Mouse (Mus musculus) neural tube, embryonic 14.5 days (tissue): ENCODE measurements around the gene Gm12169. TPM values are rescaled to one million over a fixed set of nuclear protein-coding genes. Genes with fewer than 3 reads are reported as not detected.

Source experiments
- ATAC-seq: fragments of 200-750 bp; cut with Nextera tagmentation; 2 replicates; pipeline ENCODE4 v1.8.0; 2017; ENCODE audit warnings: low read depth, mild to moderate bottlenecking, moderate TSS enrichment, moderate library complexity
- H3K27ac ChIP-seq: fragments of 300-500 bp; sonication (generic); 2 replicates; pipeline ENCODE4 v1.5.1; 2014; ENCODE audit warnings: low read depth, mild to moderate bottlenecking, control low read depth, low read length, moderate library complexity, mixed read lengths
- H3K27me3 ChIP-seq: fragments of 300-500 bp; sonication (generic); 2 replicates; pipeline ENCODE4 v1.6.1; 2014; ENCODE audit warnings: low read length; ENCODE audit not compliant: control insufficient read depth, insufficient read depth
- H3K36me3 ChIP-seq: fragments of 300-500 bp; sonication (generic); 2 replicates; pipeline ENCODE4 v1.6.1; 2014; ENCODE audit warnings: low read length, mixed read lengths; ENCODE audit not compliant: control insufficient read depth, insufficient read depth
- H3K4me1 ChIP-seq: fragments of 300-500 bp; sonication (generic); 2 replicates; pipeline ENCODE4 v1.6.1; 2014; ENCODE audit warnings: low read length; ENCODE audit not compliant: control insufficient read depth, insufficient read depth
- H3K4me2 ChIP-seq: fragments of 300-500 bp; sonication (generic); 2 replicates; pipeline ENCODE4 v1.6.1; 2014; ENCODE audit warnings: mild to moderate bottlenecking, low read depth, low read length, control low read depth
- H3K4me3 ChIP-seq: fragments of 300-500 bp; sonication (generic); 2 replicates; pipeline ENCODE4 v1.5.1; 2014; ENCODE audit warnings: low read depth, low read length, control low read depth, mixed read lengths
- H3K9ac ChIP-seq: fragments of 300-500 bp; sonication (generic); replicated peaks from 2 replicates; pipeline ENCODE4 v1.6.1; 2014; ENCODE audit warnings: low read depth, mild to moderate bottlenecking, control low read depth, low read length, mixed read lengths
- H3K9me3 ChIP-seq: fragments of 300-500 bp; sonication (generic); 2 replicates; pipeline ENCODE4 v1.6.1; 2016; ENCODE audit warnings: low read length; ENCODE audit not compliant: control insufficient read depth
- WGBS: fragments of 180-500 bp; shearing (Covaris S2); extraction: QIAGEN DNeasy Blood & Tissue Kit; methylation state at CpG from one replicate; pipeline ENCODE4 v1.1.7; 2014; 5-methylcytosine and 5-hydroxymethylcytosine counted together
- polyA plus RNA-seq: library from polyadenylated mRNA; unstranded; fragments of >200 nt; fragmentation: Nextera tagmentation; extraction: Ambion mirVana; gene quantifications from 2 replicates; pipeline ENCODE4 v1.2.1, GENCODE M21; 2014

The Gm12169 gene
- polyA plus RNA-seq, 1 experiment from 2014 or later: not detected

DNA sequence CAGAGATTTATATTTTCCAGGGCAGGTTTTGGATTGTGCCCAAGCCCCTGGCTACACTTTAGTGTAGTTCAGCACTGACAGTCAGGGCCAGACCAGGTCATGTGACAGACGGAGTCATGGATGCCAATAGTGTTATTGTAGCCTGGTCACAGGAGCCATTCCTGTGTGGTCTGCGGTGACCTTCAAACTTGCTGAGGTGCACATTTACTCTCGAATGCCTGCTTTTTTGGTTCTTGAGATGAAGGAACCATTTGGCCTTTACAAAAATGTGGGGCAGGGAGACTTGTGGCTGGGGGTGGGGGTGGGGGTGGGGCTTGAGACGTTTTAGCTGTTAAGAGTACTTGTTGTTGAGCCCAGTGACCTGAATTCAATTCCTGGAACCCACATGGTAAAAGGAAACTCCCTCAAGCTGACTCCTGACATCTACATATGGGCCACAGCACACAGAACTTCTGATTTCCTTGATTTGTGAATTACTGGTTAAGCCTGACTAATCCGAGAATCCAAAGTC, 54.8 kb downstream of the Gm12169 start:
- Histone ChIP-seq H3K36me3 (no peaks in the 10 kb centered on the region), H3K27ac (no peak overlapping the region), H3K4me3 (no peak overlapping the region), H3K27me3 (no peaks in the 10 kb centered on the region), H3K4me2 (no peak overlapping the region), H3K4me1 (no peaks in the 10 kb centered on the region), H3K9ac (no peak overlapping the region), H3K9me3 (no peaks in the 10 kb centered on the region)
- 70% methylated on average over 5 of the region's 5 CpGs for WGBS
- no peak for ATAC-seq

DNA sequence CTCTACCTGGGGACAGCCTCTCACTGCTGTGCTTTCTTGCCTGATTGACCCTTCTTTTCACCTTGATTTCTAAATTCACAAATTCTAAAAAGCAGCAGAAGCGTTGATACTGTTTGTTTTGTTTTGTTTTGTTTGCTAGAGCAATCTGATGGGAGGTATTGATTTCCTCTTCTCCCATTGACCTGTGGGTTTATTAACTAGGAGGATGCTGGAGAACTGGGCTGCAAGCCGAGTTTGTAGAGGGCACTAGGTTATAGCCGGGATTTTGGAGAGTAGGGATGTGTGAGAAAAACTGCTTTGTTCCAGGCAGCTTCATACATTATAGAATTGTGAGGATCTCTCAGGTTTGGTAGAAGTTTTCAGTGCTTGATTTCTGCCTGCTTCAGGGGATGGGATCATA, 56.4 kb downstream of the Gm12169 start:
- H3K4me1 ChIP-seq: no peaks in the 10 kb centered on the region
- H3K36me3 ChIP-seq: no peaks in the 10 kb centered on the region
- H3K27ac ChIP-seq: no peak overlapping the region
- ATAC-seq: no peak
- no peak overlapping the region for H3K4me2 ChIP-seq
- no peaks in the 10 kb centered on the region for H3K27me3 ChIP-seq
- no peak overlapping the region for H3K4me3 ChIP-seq
- no peak overlapping the region for H3K9ac ChIP-seq
- H3K9me3 ChIP-seq: no peaks in the 10 kb centered on the region
- 84% methylated on average over 3 of the region's 3 CpGs for WGBS

DNA sequence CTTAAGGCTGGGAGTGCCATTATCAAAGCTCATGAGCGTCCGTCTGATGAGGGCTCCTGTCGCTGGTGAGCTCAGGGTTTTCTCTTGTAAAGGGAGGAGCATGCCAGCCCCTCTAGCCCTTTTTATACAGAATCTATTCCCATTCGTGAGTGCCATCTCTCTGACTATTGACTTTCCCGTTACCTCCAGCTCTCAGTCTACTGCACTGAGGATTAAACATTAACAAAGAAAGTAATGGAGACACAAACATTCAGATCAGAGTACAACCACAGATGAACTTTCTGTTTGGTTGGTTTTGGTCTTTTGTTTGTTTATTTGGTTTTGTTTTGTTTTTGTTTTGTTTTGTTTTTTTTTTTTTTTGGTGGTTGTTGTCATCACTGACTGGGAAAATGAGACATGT, 58.7 kb downstream of the Gm12169 start:
- Histone ChIP-seq H3K9ac (no peak overlapping the region), H3K27me3 (no peaks in the 10 kb centered on the region), H3K4me3 (no peak overlapping the region), H3K36me3 (no peaks in the 10 kb centered on the region), H3K9me3 (no peaks in the 10 kb centered on the region), H3K4me2 (no peak overlapping the region), H3K27ac (no peak overlapping the region), H3K4me1 (no peaks in the 10 kb centered on the region)
- 81% methylated on average over 5 of the region's 5 CpGs for WGBS
- no peak for ATAC-seq

Other genes with a start within 250 kb of the Gm12169 start
- 128 and 129 TPM in 2 replicates for gene Cyfip2, start 211.4 kb upstream of the Gm12169 start, polyA plus RNA-seq
- gene Itk, start 134.7 kb upstream of the Gm12169 start, polyA plus RNA-seq: not detected in 2 replicates
- gene Fam71b, start 127.7 kb upstream of the Gm12169 start, polyA plus RNA-seq: not detected in 2 replicates
- 67.7 and 69.6 TPM in 2 replicates for gene Med7, start 87.3 kb upstream of the Gm12169 start, polyA plus RNA-seq
- 0.27 and 0.35 TPM in 2 replicates for gene Havcr2, start 69.3 kb upstream of the Gm12169 start, polyA plus RNA-seq
- not detected in 2 replicates for gene BC053393, start 47.3 kb downstream of the Gm12169 start, polyA plus RNA-seq
- not detected in 2 replicates for gene Dppa1, start 105.0 kb downstream of the Gm12169 start, polyA plus RNA-seq
- not detected in 2 replicates for gene Timd2, start 182.8 kb downstream of the Gm12169 start, polyA plus RNA-seq
- not detected in 2 replicates for gene Havcr1, start 210.9 kb downstream of the Gm12169 start, polyA plus RNA-seq